Mouse (Mus musculus): ENCODE data around the gene Dok3. TPM values are rescaled to one million over a fixed set of nuclear protein-coding genes. Genes with fewer than 3 reads are reported as not detected.

Dok3 gene
- total and polyA plus RNA-seq, 3 experiments: 9.0 to 38.4 (median 30.3) TPM

DNA sequence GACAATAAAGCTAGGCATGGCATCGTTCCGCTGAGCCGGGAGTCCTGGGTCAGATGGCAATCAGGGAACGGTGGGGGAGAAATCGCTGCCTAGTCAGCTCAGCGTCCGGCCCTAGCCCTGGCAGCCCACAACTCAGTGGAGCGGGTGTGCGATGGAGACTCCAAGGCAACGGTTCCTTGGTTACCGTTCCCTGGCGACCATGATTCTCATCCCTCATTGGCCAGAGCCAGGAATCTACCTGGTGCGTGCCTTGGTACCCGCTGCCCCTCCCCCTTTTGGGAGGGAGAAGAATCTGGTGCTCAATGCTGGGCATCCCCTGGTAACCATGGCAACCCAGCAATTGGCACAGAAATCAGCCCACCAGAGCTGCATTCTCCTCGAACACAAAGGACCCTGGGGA, 45.5 kb downstream of the Dok3 start:
- no peak for TF ChIP-seq CTCF (conservative IDR thresholded peaks at IDR 0.05 in 1 of 2, IDR thresholded peaks at IDR 0.05 in 1 of 2; ENCODE audit: low read depth in 2 of 2, low read length in 2 of 2)
- TF ChIP-seq CHD1 (IDR thresholded peaks at IDR 0.05; ENCODE audit: low read depth, low read length): no peak
- no peak for TF ChIP-seq ZMIZ1 (IDR thresholded peaks at IDR 0.05; ENCODE audit: low read depth, low read length)
- TF ChIP-seq MYC (IDR thresholded peaks at IDR 0.05; ENCODE audit: low read depth, low read length): no peak
- TF ChIP-seq MEF2A (IDR thresholded peaks at IDR 0.05; ENCODE audit: borderline replicate concordance, low read depth, low read length): no peak
- TF ChIP-seq ZKSCAN1 (IDR thresholded peaks at IDR 0.05; ENCODE audit: borderline replicate concordance, low read depth, low read length): no peak
- TF ChIP-seq SIN3A (IDR thresholded peaks at IDR 0.05; ENCODE audit: low read length): no peak
- TF ChIP-seq MAZ (IDR thresholded peaks at IDR 0.05; ENCODE audit: low read depth, low read length): no peak
- TF ChIP-seq MAX (IDR thresholded peaks at IDR 0.05; ENCODE audit: low read length): no peak
- TF ChIP-seq JUN (IDR thresholded peaks at IDR 0.05; ENCODE audit: insufficient read depth, low read depth, low read length): no peak
- TF ChIP-seq RCOR1 (conservative IDR thresholded peaks at IDR 0.05; ENCODE audit: low read depth, low read length): no peak
- TF ChIP-seq MXI1 (IDR thresholded peaks at IDR 0.05; ENCODE audit: low read depth, low read length): no peak
- DNase-seq (ENCODE audit: extremely low read depth): no peak
- H3K9me3 ChIP-seq (replicated peaks; ENCODE audit: low read length): peaks cover 4% of the 10 kb centered on the region
- H3K4me1 ChIP-seq (ENCODE audit: control insufficient read depth in 1 of 2, insufficient read depth in 2 of 2): peaks cover 12 to 15% of the 10 kb centered on the region in 2 experiments; a peak in 3 of 4 replicates
- no peak overlapping the region for H3K9ac ChIP-seq (ENCODE audit: insufficient read depth, low read depth)
- no peaks in the 10 kb centered on the region for H3K79me2 ChIP-seq (replicated peaks; ENCODE audit: control insufficient read depth, extremely low read depth, insufficient read depth, poor library complexity, severe bottlenecking)
- peaks cover 96% of the 10 kb centered on the region for H3K27me3 ChIP-seq (replicated peaks)
- H3K36me3 ChIP-seq (replicated peaks in 1 of 2; ENCODE audit: control insufficient read depth in 1 of 2, insufficient read depth in 1 of 2, low read length in 1 of 2): no peaks in the 10 kb centered on the region
- H3K27ac ChIP-seq (ENCODE audit: insufficient read depth, low read depth): no peak overlapping the region
- H3K4me3 ChIP-seq (replicated peaks in 1 of 3; ENCODE audit: low read depth in 2 of 3, low read length in 2 of 3, poor library complexity in 1 of 3): no peak overlapping the region
- no peak overlapping the region for H3K4me2 ChIP-seq (ENCODE audit: insufficient read depth, low read depth, poor library complexity, severe bottlenecking)
- in situ Hi-C loops (cut with MboI; ENCODE audit: low pct_ligation_motif_present, low pct_unique_long_range_greater_than_20kb, low sequenced_read_pairs): no loop called here
- dilution Hi-C loops (cut with MboI; ENCODE audit: extremely low pct_ligation_motif_present, extremely low pct_unique_long_range_greater_than_20kb, low sequenced_read_pairs): no loop called here

DNA sequence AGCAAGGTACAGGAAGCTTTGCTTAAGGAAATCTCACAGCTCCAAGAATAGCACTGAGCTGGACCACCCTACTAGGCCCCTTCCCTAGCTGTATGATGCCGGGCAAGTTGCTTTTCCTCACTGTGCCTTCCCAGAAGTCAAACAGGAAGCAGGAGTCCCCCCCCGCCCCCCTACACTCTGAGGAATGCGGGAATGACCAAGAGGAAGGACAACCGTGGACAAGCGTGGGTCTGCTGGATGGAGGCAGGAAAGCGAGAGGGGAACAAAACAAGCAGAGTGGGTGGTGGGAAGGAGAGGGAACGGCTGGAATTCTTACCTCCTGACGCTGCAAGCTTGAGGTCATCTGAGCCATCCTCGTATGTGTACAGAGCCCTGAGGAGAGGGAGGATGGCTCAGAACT, 46.0 kb downstream of the Dok3 start:
- dilution Hi-C loops (cut with MboI; ENCODE audit: extremely low pct_ligation_motif_present, extremely low pct_unique_long_range_greater_than_20kb, low sequenced_read_pairs): no loop called here

DNA sequence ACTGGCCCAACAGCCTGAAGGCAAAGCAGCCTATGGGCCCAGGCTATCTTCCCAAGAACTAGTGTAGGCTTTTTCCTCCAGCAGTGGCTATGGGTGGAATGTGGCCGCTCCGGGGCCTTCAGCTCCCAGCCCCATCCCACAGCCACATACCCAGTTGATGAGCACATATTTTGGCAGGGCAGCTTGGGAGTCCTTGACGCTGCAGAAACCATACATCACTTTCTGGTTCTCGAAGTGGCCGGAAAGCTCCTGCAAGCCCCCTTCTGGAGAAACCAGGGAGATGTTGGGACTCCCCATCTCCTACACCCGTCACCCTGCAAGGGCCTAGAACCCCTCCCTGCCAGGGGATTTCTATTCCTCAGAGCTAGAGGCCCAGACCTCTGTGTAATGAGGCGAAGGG, 46.6 kb downstream of the Dok3 start:
- H3K27ac ChIP-seq (ENCODE audit: insufficient read depth, low read depth): no peak overlapping the region
- dilution Hi-C loops (cut with MboI; ENCODE audit: extremely low pct_ligation_motif_present, extremely low pct_unique_long_range_greater_than_20kb, low sequenced_read_pairs) (no loop called here), in situ Hi-C loops (cut with MboI; ENCODE audit: low pct_ligation_motif_present, low pct_unique_long_range_greater_than_20kb, low sequenced_read_pairs) (no loop called here)
- TF ChIP-seq USF1 (IDR thresholded peaks at IDR 0.05; ENCODE audit: low read depth, low read length) (no peak), SMC3 (IDR thresholded peaks at IDR 0.05; ENCODE audit: low read depth, low read length) (no peak), RCOR1 (conservative IDR thresholded peaks at IDR 0.05; ENCODE audit: low read depth, low read length) (no peak), E2F4 (IDR thresholded peaks at IDR 0.05; ENCODE audit: insufficient replicate concordance, low read depth, low read length) (no peak), NRF1 (IDR thresholded peaks at IDR 0.05; ENCODE audit: low read depth, low read length) (no peak), MAZ (IDR thresholded peaks at IDR 0.05; ENCODE audit: low read depth, low read length) (no peak), ZC3H11A (IDR thresholded peaks at IDR 0.05; ENCODE audit: low read depth, low read length) (no peak), GABPA (IDR thresholded peaks at IDR 0.05; ENCODE audit: insufficient replicate concordance, low read depth, low read length) (no peak), USF2 (conservative IDR thresholded peaks at IDR 0.05; ENCODE audit: low read depth, low read length) (no peak), POLR2A (IDR thresholded peaks at IDR 0.05; ENCODE audit: low read depth, low read length) (no peak), TBP (conservative IDR thresholded peaks at IDR 0.05; ENCODE audit: low read depth, low read length) (no peak), ELF1 (IDR thresholded peaks at IDR 0.05; ENCODE audit: low read depth, low read length) (no peak), HCFC1 (IDR thresholded peaks at IDR 0.05; ENCODE audit: low read depth, low read length) (no peak)
- no peak overlapping the region for H3K4me3 ChIP-seq (replicated peaks in 1 of 3; ENCODE audit: low read depth in 2 of 3, low read length in 2 of 3, poor library complexity in 1 of 3)
- no peaks in the 10 kb centered on the region for H3K36me3 ChIP-seq (replicated peaks in 1 of 2; ENCODE audit: control insufficient read depth in 1 of 2, insufficient read depth in 1 of 2, low read length in 1 of 2)
- no peak overlapping the region for H3K9ac ChIP-seq (ENCODE audit: insufficient read depth, low read depth)
- H3K27me3 ChIP-seq (replicated peaks): peaks cover 93% of the 10 kb centered on the region
- H3K9me3 ChIP-seq (replicated peaks; ENCODE audit: low read length): peaks cover 4% of the 10 kb centered on the region
- no peak for DNase-seq (ENCODE audit: extremely low read depth)
- no peaks in the 10 kb centered on the region for H3K79me2 ChIP-seq (replicated peaks; ENCODE audit: control insufficient read depth, extremely low read depth, insufficient read depth, poor library complexity, severe bottlenecking)
- peaks cover 13 to 21% of the 10 kb centered on the region in 2 experiments; a peak in 3 of 4 replicates for H3K4me1 ChIP-seq (ENCODE audit: control insufficient read depth in 1 of 2, insufficient read depth in 2 of 2)
- H3K4me2 ChIP-seq (ENCODE audit: insufficient read depth, low read depth, poor library complexity, severe bottlenecking): no peak overlapping the region

More for the DNA sequence above, 46.0 kb downstream of the Dok3 start:
- no peak for DNase-seq (ENCODE audit: extremely low read depth)
- TF ChIP-seq MXI1 (IDR thresholded peaks at IDR 0.05; ENCODE audit: low read depth, low read length): no peak
- H3K27ac ChIP-seq (ENCODE audit: insufficient read depth, low read depth): no peak overlapping the region
- in situ Hi-C loops (cut with MboI; ENCODE audit: low pct_ligation_motif_present, low pct_unique_long_range_greater_than_20kb, low sequenced_read_pairs): no loop called here
- no peak overlapping the region for H3K4me3 ChIP-seq (replicated peaks in 1 of 3; ENCODE audit: low read depth in 2 of 3, low read length in 2 of 3, poor library complexity in 1 of 3)
- no peak overlapping the region for H3K9ac ChIP-seq (ENCODE audit: insufficient read depth, low read depth)
- H3K27me3 ChIP-seq (replicated peaks): peaks cover 91% of the 10 kb centered on the region
- H3K4me1 ChIP-seq (ENCODE audit: control insufficient read depth in 1 of 2, insufficient read depth in 2 of 2): peaks cover 11 to 16% of the 10 kb centered on the region in 2 experiments; a peak in 3 of 4 replicates
- no peaks in the 10 kb centered on the region for H3K79me2 ChIP-seq (replicated peaks; ENCODE audit: control insufficient read depth, extremely low read depth, insufficient read depth, poor library complexity, severe bottlenecking)
- H3K36me3 ChIP-seq (replicated peaks in 1 of 2; ENCODE audit: control insufficient read depth in 1 of 2, insufficient read depth in 1 of 2, low read length in 1 of 2): no peaks in the 10 kb centered on the region
- H3K4me2 ChIP-seq (ENCODE audit: insufficient read depth, low read depth, poor library complexity, severe bottlenecking): no peak overlapping the region
- H3K9me3 ChIP-seq (replicated peaks; ENCODE audit: low read length): peaks cover 4% of the 10 kb centered on the region

Data from CH12.LX (cell line).